Mouse (Mus musculus) thymus, postnatal 10 days (tissue): ENCODE data around the gene Ppip5k2.
"Not testable (repeated sequence)": the region's sequence is repeated elsewhere in the genome, so short reads cannot be mapped to it uniquely, and the experiment has no call there.

Experiments
- DNase-seq, 2 experiments: peaks; one replicate each; pipeline ENCODE4 v3.0.0; 2021; ENCODE audit warnings: low spot score in 2 of 2

Ppip5k2 gene

GRCm38 (mm10) chr1:97769904-97770753, at the start of gene Ppip5k2, which contains the start of gene Gin1:
Ppip5k2 (minus strand) TSS chr1:97770411.
Gin1 (plus strand) TSS chr1:97770172.
- peak; percentile 91 for DNase-seq

- DNase-seq = peak in 1 of 2 experiments; percentile 4
Measured at GRCm38 (mm10) chr1:97809255-97809912, 39.2 kb upstream of the Ppip5k2 start.

GRCm38 (mm10) chr1:97804520-97804919, 34.3 kb upstream of the Ppip5k2 start:
- no peak for DNase-seq

- DNase-seq = no peak
Measured at GRCm38 (mm10) chr1:97802207-97802902, 32.1 kb upstream of the Ppip5k2 start.

- DNase-seq = no peak
Measured at GRCm38 (mm10) chr1:97795936-97796335, 25.7 kb upstream of the Ppip5k2 start.

- no peak for DNase-seq
Measured at GRCm38 (mm10) chr1:97794110-97794509, 23.9 kb upstream of the Ppip5k2 start.

- DNase-seq = no peak
Measured at GRCm38 (mm10) chr1:97788490-97788889, 18.3 kb upstream of the Ppip5k2 start.

- no peak for DNase-seq
Measured at GRCm38 (mm10) chr1:97787674-97788073, 17.5 kb upstream of the Ppip5k2 start.

- DNase-seq = no peak
Measured at GRCm38 (mm10) chr1:97785685-97786393, 15.6 kb upstream of the Ppip5k2 start.

GRCm38 (mm10) chr1:97784928-97785327, 14.7 kb upstream of the Ppip5k2 start:
- DNase-seq = no peak

- DNase-seq = no peak
Measured at GRCm38 (mm10) chr1:97781674-97782073, 11.5 kb upstream of the Ppip5k2 start.

- DNase-seq = no peak
Measured at GRCm38 (mm10) chr1:97773973-97774372, 3.8 kb upstream of the Ppip5k2 start.

- DNase-seq = no peak
Measured at GRCm38 (mm10) chr1:97773362-97773761, 3.2 kb upstream of the Ppip5k2 start.

GRCm38 (mm10) chr1:97771727-97772126, 1.5 kb upstream of the Ppip5k2 start:
- DNase-seq = no peak

- DNase-seq = no peak
Measured at GRCm38 (mm10) chr1:97771118-97771517, 907 bp upstream of the Ppip5k2 start.

GRCm38 (mm10) chr1:97769294-97769903, 812 bp downstream of the Ppip5k2 start:
- DNase-seq = peak in 1 of 2 experiments; percentile 22

GRCm38 (mm10) chr1:97768906-97769293, 1.3 kb downstream of the Ppip5k2 start:
- no peak for DNase-seq

- no peak for DNase-seq
Measured at GRCm38 (mm10) chr1:97768089-97768488, 2.1 kb downstream of the Ppip5k2 start.

- not testable (repeated sequence) for DNase-seq
Measured at GRCm38 (mm10) chr1:97765712-97766111, 4.5 kb downstream of the Ppip5k2 start.

GRCm38 (mm10) chr1:97761477-97761876, 8.7 kb downstream of the Ppip5k2 start:
- DNase-seq = no peak

GRCm38 (mm10) chr1:97760598-97760997, 9.6 kb downstream of the Ppip5k2 start:
- DNase-seq = no peak
